Mouse (Mus musculus) heart, embryonic 12.5 days (tissue): ENCODE measurements around the gene Gtf2i. TPM values are rescaled to one million over a fixed set of nuclear protein-coding genes. Genes with fewer than 3 reads are reported as not detected.

Experiments
- ATAC-seq: fragments of 200-750 bp; cut with Nextera tagmentation; 2 replicates; pipeline ENCODE4 v1.8.0; 2017; ENCODE audit warnings: moderate TSS enrichment, moderate library complexity; ENCODE audit not compliant: insufficient number of reproducible peaks, low FRiP score
- H3K27ac ChIP-seq: fragments of 300-500 bp; sonication (generic); 2 replicates; pipeline ENCODE4 v1.5.1; 2016; ENCODE audit warnings: mild to moderate bottlenecking, moderate library complexity; ENCODE audit not compliant: poor library complexity, severe bottlenecking
- H3K27me3 ChIP-seq: fragments of 300-500 bp; sonication (generic); replicated peaks from 2 replicates; pipeline ENCODE4 v1.6.1; 2016; ENCODE audit warnings: mild to moderate bottlenecking, moderate library complexity
- H3K36me3 ChIP-seq: fragments of 300-500 bp; sonication (generic); 2 replicates; pipeline ENCODE4 v1.6.1; 2016; ENCODE audit warnings: mild to moderate bottlenecking, moderate library complexity
- H3K4me1 ChIP-seq: fragments of 300-500 bp; sonication (generic); replicated peaks from 2 replicates; pipeline ENCODE4 v1.6.1; 2016; ENCODE audit warnings: mild to moderate bottlenecking
- H3K4me2 ChIP-seq: fragments of 300-500 bp; sonication (generic); 2 replicates; pipeline ENCODE4 v1.6.1; 2016; ENCODE audit warnings: mild to moderate bottlenecking, moderate library complexity
- H3K4me3 ChIP-seq: fragments of 300-500 bp; sonication (generic); 2 replicates; pipeline ENCODE4 v1.5.1; 2016; ENCODE audit warnings: mild to moderate bottlenecking
- H3K9ac ChIP-seq: fragments of 300-500 bp; sonication (generic); 2 replicates; pipeline ENCODE4 v1.6.1; 2016; ENCODE audit warnings: mild to moderate bottlenecking, moderate library complexity
- H3K9me3 ChIP-seq: fragments of 300-500 bp; sonication (generic); replicated peaks from 2 replicates; pipeline ENCODE4 v1.6.1; 2016; ENCODE audit warnings: mild to moderate bottlenecking, moderate library complexity
- WGBS: fragments of 180-500 bp; shearing (Covaris S2); methylation state at CpG from one replicate; pipeline ENCODE4 v1.1.7; 2016; 5-methylcytosine and 5-hydroxymethylcytosine counted together
- polyA plus RNA-seq: library from polyadenylated mRNA; unstranded; fragments of >200 nt; fragmentation: Nextera tagmentation; extraction: Ambion mirVana; gene quantifications from 2 replicates; pipeline ENCODE4 v1.2.1, GENCODE M21; 2016

The Gtf2i gene
- polyA plus RNA-seq, 1 experiment from 2014 or later = 157 TPM

GRCm38 (mm10) chr5:134229391-134229790, 85.2 kb downstream of the Gtf2i start, which contains the start of gene Ncf1:
Ncf1 (minus strand) TSS chr5:134229625.
- Histone ChIP-seq H3K4me1 (peaks cover 50% of the 10 kb centered on the region), H3K27ac (no peak within 1 kb of the TSS)
- WGBS = 76% methylated on average over 7 of the region's 7 CpGs

GRCm38 (mm10) chr5:134228249-134228638, 86.3 kb downstream of the Gtf2i start:
- H3K4me2 ChIP-seq = peak overlapping the region; percentile 16; the same call in 1 of the 2 replicates
- WGBS = 50% methylated on average over 6 of the region's 6 CpGs

More at GRCm38 (mm10) chr5:134229391-134229790, 85.2 kb downstream of the Gtf2i start, which contains the start of gene Ncf1:
- no peak for ATAC-seq
- Histone ChIP-seq H3K36me3 (no peaks in the 10 kb centered on the region), H3K27me3 (no peaks in the 10 kb centered on the region), H3K9me3 (no peaks in the 10 kb centered on the region), H3K4me2 (no peak within 1 kb of the TSS), H3K9ac (no peak within 1 kb of the TSS), H3K4me3 (no peak within 1 kb of the TSS)

GRCm38 (mm10) chr5:134227574-134228248, 86.8 kb downstream of the Gtf2i start:
- H3K4me3 ChIP-seq = no peak overlapping the region
- H3K4me2 ChIP-seq = peak overlapping the region; percentile 16; the same call in 1 of the 2 replicates
- H3K4me1 ChIP-seq = peaks cover 33% of the 10 kb centered on the region
- no peaks in the 10 kb centered on the region for H3K36me3 ChIP-seq
- H3K27me3 ChIP-seq = peaks cover 7% of the 10 kb centered on the region
- ATAC-seq = no peak
- H3K27ac ChIP-seq = no peak overlapping the region
- no peaks in the 10 kb centered on the region for H3K9me3 ChIP-seq
- H3K9ac ChIP-seq = no peak overlapping the region
- WGBS = 35% methylated on average over 11 of the region's 11 CpGs

More at GRCm38 (mm10) chr5:134228249-134228638, 86.3 kb downstream of the Gtf2i start:
- Histone ChIP-seq H3K27me3 (peaks cover 2% of the 10 kb centered on the region), H3K4me3 (no peak overlapping the region), H3K27ac (no peak overlapping the region), H3K36me3 (no peaks in the 10 kb centered on the region), H3K9ac (no peak overlapping the region), H3K4me1 (peaks cover 38% of the 10 kb centered on the region), H3K9me3 (no peaks in the 10 kb centered on the region)
- ATAC-seq = no peak

- 63% methylated on average over 12 of the region's 12 CpGs for WGBS
- H3K9ac ChIP-seq = no peak overlapping the region
- H3K27me3 ChIP-seq = peaks cover 15% of the 10 kb centered on the region
- H3K27ac ChIP-seq = no peak overlapping the region
- H3K4me3 ChIP-seq = no peak overlapping the region
- ATAC-seq = 0 out of 2 replicates have a peak, but pooled peaks have one; percentile 20
- no peaks in the 10 kb centered on the region for H3K36me3 ChIP-seq
- H3K9me3 ChIP-seq = no peaks in the 10 kb centered on the region
- H3K4me2 ChIP-seq = no peak overlapping the region
- H3K4me1 ChIP-seq = peaks cover 31% of the 10 kb centered on the region
These were observed 87.6 kb downstream of the Gtf2i start for GRCm38 (mm10) chr5:134226946-134227345.

- 73% methylated on average over 30 of the region's 30 CpGs for WGBS
- no peak overlapping the region for H3K9ac ChIP-seq
- no peak for ATAC-seq
These were observed 89.3 kb downstream of the Gtf2i start for GRCm38 (mm10) chr5:134225110-134225901.

GRCm38 (mm10) chr5:134221708-134222150, 92.8 kb downstream of the Gtf2i start:
- H3K36me3 ChIP-seq = peaks cover 3% of the 10 kb centered on the region
- H3K4me1 ChIP-seq = peaks cover 20% of the 10 kb centered on the region
- H3K27ac ChIP-seq = no peak overlapping the region
- peak overlapping the region; percentile 59 for H3K9ac ChIP-seq
- H3K27me3 ChIP-seq = peaks cover 20% of the 10 kb centered on the region
- ATAC-seq = no peak
- peak overlapping the region; percentile 47 for H3K4me3 ChIP-seq
- H3K9me3 ChIP-seq = no peaks in the 10 kb centered on the region
- 2% methylated on average over 36 of the region's 36 CpGs for WGBS
- peak overlapping the region; percentile 81 for H3K4me2 ChIP-seq

More at GRCm38 (mm10) chr5:134225110-134225901, 89.3 kb downstream of the Gtf2i start:
- H3K4me2 ChIP-seq = no peak overlapping the region
- no peak overlapping the region for H3K27ac ChIP-seq
- peaks cover 38% of the 10 kb centered on the region for H3K4me1 ChIP-seq
- H3K36me3 ChIP-seq = no peaks in the 10 kb centered on the region
- H3K27me3 ChIP-seq = peaks cover 20% of the 10 kb centered on the region
- H3K9me3 ChIP-seq = no peaks in the 10 kb centered on the region
- H3K4me3 ChIP-seq = no peak overlapping the region

- peaks cover 7% of the 10 kb centered on the region for H3K36me3 ChIP-seq
- no peak overlapping the region for H3K27ac ChIP-seq
- H3K4me2 ChIP-seq = peak overlapping the region; percentile 81
- no peak for ATAC-seq
- no peaks in the 10 kb centered on the region for H3K9me3 ChIP-seq
- peaks cover 20% of the 10 kb centered on the region for H3K27me3 ChIP-seq
- WGBS = 43% methylated on average over 4 of the region's 4 CpGs
- H3K4me3 ChIP-seq = peak overlapping the region; percentile 47
- H3K4me1 ChIP-seq = peaks cover 15% of the 10 kb centered on the region
- H3K9ac ChIP-seq = peak overlapping the region; percentile 59; the same call in 1 of the 2 replicates
These were observed 93.3 kb downstream of the Gtf2i start for GRCm38 (mm10) chr5:134221278-134221677.

- H3K27me3 ChIP-seq = peaks cover 15% of the 10 kb centered on the region
- no peaks in the 10 kb centered on the region for H3K9me3 ChIP-seq
- no peak overlapping the region for H3K4me3 ChIP-seq
- no peak overlapping the region for H3K4me2 ChIP-seq
- H3K4me1 ChIP-seq = peaks cover 12% of the 10 kb centered on the region
- WGBS = 89% methylated on average over 7 of the region's 7 CpGs
- peaks cover 16% of the 10 kb centered on the region for H3K36me3 ChIP-seq
- H3K9ac ChIP-seq = no peak overlapping the region
- H3K27ac ChIP-seq = no peak overlapping the region
- ATAC-seq = no peak
These were observed 96.7 kb downstream of the Gtf2i start for GRCm38 (mm10) chr5:134217900-134218299.

GRCm38 (mm10) chr5:134214021-134214806, 100.3 kb downstream of the Gtf2i start:
- Histone ChIP-seq H3K9ac (no peak overlapping the region), H3K36me3 (peaks cover 23% of the 10 kb centered on the region), H3K27me3 (no peaks in the 10 kb centered on the region), H3K27ac (no peak overlapping the region), H3K9me3 (no peaks in the 10 kb centered on the region), H3K4me1 (peaks cover 5% of the 10 kb centered on the region; the same call in 1 of the 2 replicates), H3K4me2 (no peak overlapping the region), H3K4me3 (no peak overlapping the region)
- 61% methylated on average over 12 of the region's 12 CpGs for WGBS
- ATAC-seq = no peak

GRCm38 (mm10) chr5:134209931-134210554, 104.5 kb downstream of the Gtf2i start:
- Histone ChIP-seq H3K27me3 (no peaks in the 10 kb centered on the region), H3K36me3 (peaks cover 21% of the 10 kb centered on the region; the same call in 1 of the 2 replicates), H3K9ac (no peak overlapping the region), H3K4me3 (no peak overlapping the region), H3K4me1 (peaks cover 5% of the 10 kb centered on the region; the same call in 1 of the 2 replicates), H3K27ac (no peak overlapping the region), H3K4me2 (no peak overlapping the region), H3K9me3 (0 out of 2 replicates have a peak, but pooled peaks cover 11% of the 10 kb centered on the region)
- 40% methylated on average over 11 of the region's 11 CpGs for WGBS
- ATAC-seq = no peak
